Mouse (Mus musculus) naive thymus-derived CD4-positive, alpha-beta T cell, adult 2 months (primary cell): Measurements from ENCODE around the gene Rpl13a.
A peak's percentile ranks its signal among the peaks of the same experiment; 100 is the strongest.

ENCODE experiments used
- DNase-seq: peaks from one replicate; pipeline ENCODE4 v3.0.0-alpha.2; 2011; ENCODE audit warnings: low read depth

The Rpl13a gene

DNA sequence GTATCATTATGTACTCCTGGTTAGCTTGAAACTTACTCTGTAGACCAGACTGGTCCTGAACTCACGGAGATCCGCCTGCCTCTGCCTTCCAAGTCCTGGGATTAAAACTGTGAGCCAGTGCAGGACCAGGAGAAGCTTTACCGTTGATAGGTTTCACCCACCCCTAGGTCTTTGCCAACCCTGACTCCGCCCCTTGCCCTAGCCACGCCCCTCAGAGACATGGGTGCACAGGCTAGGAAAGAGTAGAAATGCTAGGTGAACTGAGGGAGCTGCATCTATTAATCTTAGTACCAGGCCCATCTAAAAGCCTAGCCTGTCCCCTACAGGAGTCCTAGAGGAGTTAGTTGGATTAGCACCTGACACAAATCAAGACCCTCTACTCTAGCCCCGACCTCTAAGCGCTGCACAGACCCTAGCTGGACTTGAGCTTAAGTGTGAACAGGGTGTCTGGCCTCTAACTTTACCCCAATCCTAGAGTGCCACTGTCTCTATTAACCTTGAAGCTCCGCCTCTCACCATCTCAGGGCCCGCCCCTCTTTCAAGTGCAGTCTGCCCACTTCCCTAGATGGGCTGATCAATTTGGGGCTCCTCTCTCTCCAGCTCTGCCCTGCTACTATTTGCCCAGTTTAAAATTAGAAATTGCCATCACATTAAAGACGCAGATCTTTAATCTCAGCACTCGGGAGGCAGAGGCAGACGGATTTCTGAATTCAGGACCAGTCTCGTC lies 38.1 kb downstream of the Rpl13a start:
- no peak for DNase-seq

- DNase-seq: no peak
Measured at GRCm38 (mm10) chr7:45088597-45088996, 40.0 kb downstream of the Rpl13a start.

DNA sequence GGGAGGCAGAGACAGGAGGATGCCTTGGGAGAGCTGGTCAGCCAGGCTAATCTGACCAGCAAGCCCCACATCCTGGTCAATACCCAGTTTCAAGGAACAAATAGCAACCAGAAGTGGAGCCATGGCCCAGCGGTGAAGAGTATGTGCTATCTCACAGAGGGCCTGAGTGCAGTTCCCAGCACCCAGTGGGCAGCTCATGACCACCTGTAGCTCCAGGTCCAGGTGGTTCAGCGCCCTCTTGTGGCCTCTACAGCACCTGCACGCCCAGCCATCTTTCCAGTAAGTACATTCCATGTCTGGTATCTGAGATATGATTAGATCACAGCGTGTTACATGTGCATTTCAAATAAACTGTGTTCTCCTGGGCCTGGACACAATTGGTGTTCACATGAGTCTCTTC lies 42.5 kb downstream of the Rpl13a start:
- DNase-seq: no peak

DNA sequence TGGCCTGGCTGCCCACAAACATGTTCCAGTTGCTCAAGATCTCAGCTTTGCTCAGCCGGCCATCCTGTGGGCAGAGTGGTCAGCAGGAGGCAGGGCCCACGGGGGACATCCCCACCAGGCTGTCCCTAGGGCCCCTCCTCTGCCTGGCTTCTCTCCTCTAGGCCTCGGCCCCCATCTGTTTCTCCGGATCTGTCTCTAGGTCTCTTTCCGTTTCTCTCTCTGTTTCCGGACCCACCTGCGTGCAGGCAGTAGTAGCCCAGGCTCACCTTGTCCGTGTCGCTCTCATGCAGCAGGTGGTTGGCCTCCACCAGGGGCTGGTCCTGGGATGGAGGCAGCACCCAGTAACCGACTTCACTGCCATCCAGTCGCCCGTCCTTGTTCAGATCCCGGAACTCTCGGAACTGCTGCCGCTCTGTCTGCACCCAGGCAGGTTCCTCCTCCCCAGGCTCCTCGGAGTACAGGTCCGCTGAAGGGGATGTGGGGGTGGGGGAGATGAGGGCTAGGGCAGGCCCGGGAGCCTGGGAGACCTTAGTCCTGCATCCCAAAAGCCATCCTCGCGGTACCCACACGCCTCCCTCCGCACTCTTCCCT lies 45.2 kb downstream of the Rpl13a start:
- DNase-seq: no peak

DNA sequence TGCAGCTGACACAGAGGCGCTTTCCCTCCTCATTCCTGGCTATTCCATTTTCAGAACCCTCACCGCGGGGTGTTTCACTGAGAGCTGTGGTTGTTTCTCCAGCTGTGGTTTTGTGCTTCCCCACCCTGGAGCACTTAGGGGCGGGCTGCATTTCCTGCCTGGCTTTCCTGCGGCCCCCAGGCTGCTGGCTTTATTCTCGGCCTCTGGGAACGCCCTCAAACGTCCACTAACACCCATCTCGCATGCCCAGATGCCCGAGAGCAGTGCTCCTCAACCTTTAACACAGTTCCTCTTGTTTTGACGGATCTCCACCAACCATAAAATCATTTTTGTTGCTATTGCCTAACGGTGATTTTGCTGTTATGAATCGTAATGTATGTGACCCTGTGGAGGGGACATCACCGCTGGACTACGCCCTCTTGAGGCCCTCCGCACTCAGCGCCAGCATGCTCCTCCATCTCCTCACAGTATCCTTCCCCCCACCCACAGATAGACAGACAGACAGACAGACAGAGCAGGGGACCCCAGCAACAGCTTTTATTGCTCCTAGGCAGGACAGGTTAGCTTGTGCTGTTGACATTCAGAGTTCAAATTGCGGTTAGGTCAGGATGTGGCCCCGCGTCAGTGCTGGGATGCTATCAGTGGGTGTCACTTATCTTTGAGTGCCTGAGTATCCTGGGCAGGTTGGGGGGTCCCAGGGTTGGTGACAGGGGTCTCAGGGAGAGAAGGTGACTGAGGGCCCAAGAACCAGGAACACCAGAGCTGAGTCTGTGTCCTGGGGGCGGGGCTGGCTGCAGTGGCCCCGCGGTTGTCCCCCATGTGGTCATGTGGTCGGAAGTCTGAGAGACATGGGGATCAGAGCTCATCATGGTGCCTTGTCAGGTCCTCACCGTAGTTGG lies 45.9 kb downstream of the Rpl13a start:
- peak; percentile 76 for DNase-seq

GRCm38 (mm10) chr7:45081016-45081415 lies 47.5 kb downstream of the Rpl13a start:
- no peak for DNase-seq

- peak; percentile 95 for DNase-seq
Measured at GRCm38 (mm10) chr7:45079856-45080255, 48.7 kb downstream of the Rpl13a start.

GRCm38 (mm10) chr7:45078513-45078912 lies 50.0 kb downstream of the Rpl13a start:
- peak; percentile 87 for DNase-seq

DNA sequence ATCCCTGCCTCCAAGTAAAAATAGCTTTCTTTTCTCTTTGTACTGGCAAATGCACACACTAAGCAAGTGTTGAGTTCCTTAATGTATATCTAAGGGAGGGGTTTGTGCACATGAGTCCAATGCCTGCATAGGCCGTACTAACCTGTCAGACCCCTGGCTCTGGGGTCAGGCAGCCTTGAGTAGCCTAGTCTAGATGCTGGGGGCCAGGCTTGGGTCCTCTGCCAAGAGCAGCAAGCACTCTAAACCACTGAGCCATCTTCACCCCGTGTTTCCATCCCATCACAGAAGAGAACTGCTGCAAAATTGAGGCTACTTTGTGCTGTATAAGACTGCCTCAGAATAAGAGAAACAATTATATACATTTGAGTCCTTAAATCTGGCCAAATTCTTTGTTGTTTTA lies 50.7 kb downstream of the Rpl13a start:
- DNase-seq: no peak

DNA sequence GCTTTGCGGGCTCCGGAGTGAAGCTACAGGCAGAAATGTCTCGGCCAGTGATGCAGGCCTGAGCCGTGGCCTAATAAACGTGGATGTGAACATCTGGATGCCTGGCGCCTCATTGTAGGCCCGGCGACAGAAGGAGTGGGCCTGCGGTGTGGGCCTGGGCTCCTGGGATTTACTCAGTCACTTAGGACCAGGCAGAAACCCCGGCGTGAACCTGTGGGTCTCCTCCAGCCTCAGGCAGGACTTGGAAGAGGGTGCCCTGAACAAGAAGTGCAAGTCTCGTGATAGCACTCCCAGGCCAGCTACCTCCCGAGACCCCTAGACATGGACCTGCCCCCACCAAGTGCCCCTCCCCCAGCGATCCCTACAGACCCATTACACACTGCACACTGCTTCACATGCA lies 51.2 kb downstream of the Rpl13a start:
- DNase-seq: no peak

DNA sequence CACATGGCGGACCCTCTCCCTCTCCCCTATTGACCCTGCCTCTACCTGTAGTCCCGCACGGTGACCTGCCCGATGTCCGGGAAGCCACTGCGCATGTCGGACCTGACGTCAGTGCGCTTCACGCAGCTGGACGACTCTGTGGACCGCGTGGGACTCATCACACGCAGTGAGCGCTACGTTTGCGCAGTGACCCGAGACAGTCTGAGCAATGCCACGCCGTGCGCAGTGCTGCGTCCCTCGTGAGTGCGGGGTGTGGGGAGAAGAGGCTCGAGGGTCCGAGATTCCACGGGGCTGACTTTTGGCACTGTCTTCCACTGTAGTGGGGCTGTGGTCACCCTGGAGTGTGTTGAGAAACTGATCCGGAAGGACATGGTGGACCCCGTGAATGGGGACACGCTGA lies 52.1 kb downstream of the Rpl13a start:
- DNase-seq: no peak
